Mouse (Mus musculus): ENCODE measurements at regions not wholly inside any gene's neighbourhood (a gene's known extent, or its start where the extent isn't known, plus 50 kb on each side); places are given as distances from the start of the nearest gene placed in this dataset.

DNA sequence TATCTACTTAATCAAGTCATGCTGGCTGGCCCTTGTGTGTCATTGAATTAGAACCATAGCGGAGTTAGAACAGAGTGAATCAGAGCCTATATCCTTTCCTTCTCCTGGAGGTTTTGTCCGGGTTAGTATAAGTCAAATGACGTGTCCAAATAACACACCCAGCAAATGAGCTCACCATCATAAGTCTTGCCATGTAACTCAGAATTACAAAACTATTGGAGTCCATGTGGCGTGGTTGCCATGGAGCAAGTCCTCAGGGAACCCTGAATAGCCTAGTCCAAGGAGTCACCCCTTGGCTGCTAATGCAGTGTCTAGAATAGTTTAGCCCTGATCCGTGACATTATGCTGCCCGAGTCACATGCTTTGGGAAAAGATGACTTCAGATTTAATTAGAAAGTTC lies 57.7 kb upstream of the Ugp2 start:
- TF ChIP-seq CTCF (IDR thresholded peaks at IDR 0.05) (no peak), EP300 (IDR thresholded peaks at IDR 0.05; ENCODE audit: insufficient read depth, low read depth, low read length) (0 out of 2 replicates have a peak, but pooled peaks have one; percentile 31), POLR2A (IDR thresholded peaks at IDR 0.05; ENCODE audit: insufficient read depth, low read depth, low read length) (no peak)
